Mouse (Mus musculus) E14TG2a.4 (cell line): ENCODE data around the gene Ddx4.

Experiments used
- H3K27me3 ChIP-seq: 2 replicates; pipeline ENCODE4 v1.6.1; 2014; ENCODE audit warnings: low read length, control low read depth; ENCODE audit not compliant: insufficient read depth
- H3K36me3 ChIP-seq: 2 replicates; pipeline ENCODE4 v1.6.1; 2014; ENCODE audit warnings: low read length, control low read depth; ENCODE audit not compliant: insufficient read depth
- H3K4me1 ChIP-seq: replicated peaks from 2 replicates; pipeline ENCODE4 v1.6.1; 2014; ENCODE audit warnings: low read depth, low read length, control low read depth
- H3K4me3 ChIP-seq: replicated peaks from 2 replicates; pipeline ENCODE4 v1.5.1; 2014; ENCODE audit warnings: mild to moderate bottlenecking, low read length
- H3K9me3 ChIP-seq: 2 replicates; pipeline ENCODE4 v1.6.1; 2014; ENCODE audit warnings: low read length, control low read depth
- CTCF ChIP-seq: conservative IDR thresholded peaks from 2 replicates; pipeline ENCODE4 v1.5.1; 2014; ENCODE audit warnings: low read length
- NANOG ChIP-seq: IDR thresholded peaks from 2 replicates; pipeline ENCODE4 v1.6.1; 2014; ENCODE audit warnings: borderline replicate concordance, low read length, mixed read lengths
- POU5F1 ChIP-seq: IDR thresholded peaks from 2 replicates; pipeline ENCODE4 v1.6.1; 2014; ENCODE audit warnings: low read length, borderline replicate concordance

Ddx4 gene

GRCm38 (mm10) chr13:112651183-112651582 is 1.1 kb downstream of the Ddx4 start:
- Histone ChIP-seq H3K4me3 (no peak overlapping the region), H3K27me3 (peaks cover 39% of the 10 kb centered on the region), H3K9me3 (peaks cover 8% of the 10 kb centered on the region; the same call in 1 of the 2 replicates), H3K36me3 (no peaks in the 10 kb centered on the region), H3K4me1 (0 out of 2 replicates have a peak, but pooled peaks cover 3% of the 10 kb centered on the region)
- TF ChIP-seq POU5F1 (no peak), NANOG (no peak), CTCF (no peak)

DNA sequence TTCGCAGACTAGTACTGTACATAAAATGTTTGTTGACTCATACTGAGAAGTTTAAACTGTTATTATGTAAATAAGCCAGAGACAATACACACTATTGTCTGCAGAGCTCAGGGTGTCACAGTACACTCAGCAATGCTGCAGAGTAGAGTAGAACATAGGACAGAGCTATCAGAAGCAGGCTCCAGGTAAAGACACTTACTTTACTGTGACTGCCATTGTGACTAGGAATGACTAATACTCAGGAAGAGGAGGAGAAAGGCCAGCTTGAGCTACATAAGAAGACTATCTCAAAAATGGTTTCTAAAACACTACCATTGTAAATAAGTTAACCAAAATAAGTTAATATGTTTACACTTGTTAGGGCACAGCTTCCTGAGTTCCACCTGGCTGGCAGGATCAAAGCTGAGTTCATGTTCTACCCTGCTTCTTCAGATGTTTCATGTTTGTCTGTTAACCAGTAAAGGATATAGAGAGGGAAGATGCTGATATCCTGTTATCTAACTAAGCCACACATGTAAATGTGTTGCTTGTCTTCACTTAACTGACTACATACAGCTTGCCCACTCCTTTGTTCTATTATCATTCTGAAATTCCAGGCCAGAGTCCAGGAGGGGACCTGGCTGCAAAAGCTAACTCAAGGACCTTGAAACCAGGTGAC is 6.6 kb downstream of the Ddx4 start:
- Histone ChIP-seq H3K9me3 (no peaks in the 10 kb centered on the region), H3K36me3 (no peaks in the 10 kb centered on the region), H3K4me3 (no peak overlapping the region), H3K27me3 (peaks cover 9% of the 10 kb centered on the region), H3K4me1 (no peaks in the 10 kb centered on the region)
- no peak for TF ChIP-seq POU5F1
- TF ChIP-seq CTCF, result no peak
- TF ChIP-seq NANOG, result no peak

GRCm38 (mm10) chr13:112644996-112645395 is 7.3 kb downstream of the Ddx4 start:
- Histone ChIP-seq H3K36me3 (no peaks in the 10 kb centered on the region), H3K4me1 (no peaks in the 10 kb centered on the region), H3K9me3 (no peaks in the 10 kb centered on the region), H3K4me3 (no peak overlapping the region), H3K27me3 (peaks cover 9% of the 10 kb centered on the region)
- TF ChIP-seq CTCF (no peak), POU5F1 (no peak), NANOG (no peak)

DNA sequence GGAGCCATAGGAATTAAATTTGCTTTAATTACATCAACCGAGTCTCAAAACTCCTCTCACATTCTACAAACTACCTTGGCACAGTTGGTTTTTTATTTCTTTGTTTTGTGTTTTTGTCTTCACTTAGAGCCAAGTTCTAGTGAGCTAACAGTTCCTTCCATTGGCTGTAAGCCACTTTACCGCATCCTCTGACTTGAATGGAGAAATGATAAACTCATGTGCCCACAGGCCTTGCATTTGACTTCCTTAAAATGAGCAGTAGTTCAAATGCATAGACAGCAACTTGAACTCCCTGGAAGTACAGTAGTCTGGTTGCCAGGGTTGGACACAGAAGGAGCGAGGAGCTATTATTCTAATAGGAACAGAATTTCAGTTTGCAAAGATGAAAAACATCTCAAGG is 9.4 kb downstream of the Ddx4 start:
- Histone ChIP-seq H3K9me3 (no peaks in the 10 kb centered on the region), H3K27me3 (no peaks in the 10 kb centered on the region; the same call in 1 of the 2 replicates), H3K36me3 (no peaks in the 10 kb centered on the region), H3K4me3 (no peak overlapping the region), H3K4me1 (no peaks in the 10 kb centered on the region)
- no peak for TF ChIP-seq CTCF
- no peak for TF ChIP-seq NANOG
- no peak for TF ChIP-seq POU5F1

DNA sequence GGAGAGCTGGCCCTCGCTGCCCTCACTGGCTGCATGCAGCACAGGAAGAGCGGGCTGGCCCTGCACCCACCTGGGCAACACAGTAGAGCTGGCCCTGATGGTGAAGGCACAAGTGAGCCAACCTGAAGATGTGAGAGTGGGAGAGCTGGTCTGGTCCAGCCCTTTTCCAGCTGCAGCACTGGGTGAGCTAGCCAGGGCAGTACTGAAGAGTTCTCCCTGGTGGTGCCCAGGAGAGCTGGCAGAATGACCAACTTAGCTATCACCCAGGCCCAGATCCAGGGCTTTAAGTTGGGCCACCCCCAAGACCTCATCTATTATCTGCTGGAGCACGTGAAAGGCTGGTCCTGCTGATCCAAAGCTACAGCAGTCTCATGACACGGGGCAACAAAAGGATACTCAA is 13.2 kb downstream of the Ddx4 start:
- no peaks in the 10 kb centered on the region for H3K4me1 ChIP-seq
- H3K36me3 ChIP-seq, result no peaks in the 10 kb centered on the region
- no peaks in the 10 kb centered on the region for H3K27me3 ChIP-seq
- H3K4me3 ChIP-seq, result no peak overlapping the region
- TF ChIP-seq POU5F1 (no peak), CTCF (no peak), NANOG (no peak)
- H3K9me3 ChIP-seq, result no peaks in the 10 kb centered on the region

DNA sequence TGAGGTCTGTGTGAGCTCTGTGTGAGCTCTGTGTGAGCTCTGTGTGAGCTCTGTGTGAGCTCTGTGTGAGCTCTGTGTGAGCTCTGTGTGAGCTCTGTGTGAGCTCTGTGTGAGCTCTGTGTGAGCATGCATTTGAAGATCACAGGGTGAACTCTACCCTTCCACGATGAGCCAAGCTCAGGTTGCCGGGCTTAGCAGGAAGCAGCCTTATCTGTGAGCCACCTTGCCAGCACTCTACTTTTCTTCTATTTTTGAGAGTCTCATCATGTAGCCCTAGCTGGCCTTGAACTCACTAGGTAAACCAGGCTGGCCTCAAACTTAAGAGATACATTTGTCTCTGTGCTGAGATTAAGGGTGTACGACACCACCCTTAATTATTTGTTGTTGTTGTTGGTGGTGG is 15.8 kb downstream of the Ddx4 start:
- Histone ChIP-seq H3K27me3 (no peaks in the 10 kb centered on the region), H3K4me3 (no peak overlapping the region), H3K4me1 (no peaks in the 10 kb centered on the region), H3K9me3 (no peaks in the 10 kb centered on the region), H3K36me3 (no peaks in the 10 kb centered on the region)
- TF ChIP-seq NANOG, result no peak
- TF ChIP-seq CTCF, result no peak
- TF ChIP-seq POU5F1, result no peak

- H3K4me3 ChIP-seq, result no peak overlapping the region
- H3K36me3 ChIP-seq, result no peaks in the 10 kb centered on the region
- no peaks in the 10 kb centered on the region for H3K9me3 ChIP-seq
- no peaks in the 10 kb centered on the region for H3K4me1 ChIP-seq
- H3K27me3 ChIP-seq, result no peaks in the 10 kb centered on the region
- TF ChIP-seq CTCF, result no peak
Observed at GRCm38 (mm10) chr13:112635174-112635837, 17.0 kb downstream of the Ddx4 start.

- TF ChIP-seq POU5F1 (no peak), CTCF (no peak), NANOG (no peak)
- no peaks in the 10 kb centered on the region for H3K4me1 ChIP-seq
- no peaks in the 10 kb centered on the region for H3K36me3 ChIP-seq
- H3K9me3 ChIP-seq, result no peaks in the 10 kb centered on the region
- H3K27me3 ChIP-seq, result no peaks in the 10 kb centered on the region
- H3K4me3 ChIP-seq, result no peak overlapping the region
Observed at GRCm38 (mm10) chr13:112625566-112625965, 26.7 kb downstream of the Ddx4 start.
